Mouse (Mus musculus) olfactory bulb, adult 2 months (tissue): ENCODE measurements around the gene Zbtb44. TPM values are rescaled to one million over a fixed set of nuclear protein-coding genes. Genes with fewer than 3 reads are reported as not detected.

Experiments used
- H3K27ac ChIP-seq: fragments of 200-500 bp; 2 replicates; pipeline ENCODE4 v1.5.1; 2012; ENCODE audit warnings: low read depth, low read length; ENCODE audit not compliant: insufficient read depth
- H3K4me1 ChIP-seq: fragments of 200-500 bp; 2 replicates; pipeline ENCODE4 v1.6.1; 2012; ENCODE audit warnings: low read length; ENCODE audit not compliant: control insufficient read depth, insufficient read depth
- H3K4me3 ChIP-seq: fragments of 200-500 bp; 2 replicates; pipeline ENCODE4 v1.5.1; 2012; ENCODE audit warnings: mild to moderate bottlenecking, low read depth, low read length, moderate library complexity; ENCODE audit not compliant: insufficient read depth
- CTCF ChIP-seq: fragments of 200-500 bp; IDR thresholded peaks from 2 replicates; pipeline ENCODE4 v1.5.1; 2012; ENCODE audit warnings: low read depth, mild to moderate bottlenecking, low read length, moderate library complexity; ENCODE audit not compliant: insufficient read depth
- POLR2A ChIP-seq: fragments of 200-500 bp; IDR thresholded peaks from 2 replicates; pipeline ENCODE4 v1.6.1; 2012; ENCODE audit warnings: mild to moderate bottlenecking, low read depth, low read length, moderate library complexity; ENCODE audit not compliant: insufficient read depth
- WGBS: fragments of 180-500 bp; shearing (Covaris S2); methylation state at CpG from one replicate; pipeline ENCODE4 v1.1.7; 2018; 5-methylcytosine and 5-hydroxymethylcytosine counted together
- polyA plus RNA-seq: library from polyadenylated mRNA; stranded (reverse); fragments of >200 nt; gene quantifications from 2 replicates; pipeline ENCODE4 v1.2.4, GENCODE M21; 2012; ENCODE audit warnings: low replicate concordance; ENCODE audit not compliant: missing spikeins, insufficient read depth, insufficient read length

Gene Zbtb44
- polyA plus RNA-seq, 1 experiment = not detected

GRCm38 (mm10) chr9:31092111-31092832, 61.8 kb downstream of the Zbtb44 start:
- H3K4me1 ChIP-seq = no peaks in the 10 kb centered on the region
- no peak overlapping the region for H3K4me3 ChIP-seq
- H3K27ac ChIP-seq = no peak overlapping the region
- 88% methylated on average over 18 of the region's 18 CpGs for WGBS
- TF ChIP-seq POLR2A (no peak), CTCF (no peak)

GRCm38 (mm10) chr9:31092833-31093195, 62.4 kb downstream of the Zbtb44 start:
- H3K4me3 ChIP-seq = no peak overlapping the region
- WGBS = 97% methylated on average over 10 of the region's 10 CpGs
- no peaks in the 10 kb centered on the region for H3K4me1 ChIP-seq
- no peak overlapping the region for H3K27ac ChIP-seq
- TF ChIP-seq POLR2A (no peak), CTCF (no peak)

- no peak overlapping the region for H3K27ac ChIP-seq
- no peak for TF ChIP-seq POLR2A
- no peak for TF ChIP-seq CTCF
- H3K4me3 ChIP-seq = no peak overlapping the region
- 50% methylated on average over 20 of the region's 20 CpGs for WGBS
- no peaks in the 10 kb centered on the region for H3K4me1 ChIP-seq
Observed at GRCm38 (mm10) chr9:31097088-31098082, 66.9 kb downstream of the Zbtb44 start.

GRCm38 (mm10) chr9:31098118-31098517, 67.7 kb downstream of the Zbtb44 start:
- WGBS = 72% methylated on average over 6 of the region's 6 CpGs
- TF ChIP-seq POLR2A (no peak), CTCF (no peak)
- Histone ChIP-seq H3K27ac (no peak overlapping the region), H3K4me1 (no peaks in the 10 kb centered on the region), H3K4me3 (no peak overlapping the region)

- TF ChIP-seq CTCF (no peak), POLR2A (no peak)
- 88% methylated on average over 8 of the region's 8 CpGs for WGBS
- H3K4me3 ChIP-seq = no peak overlapping the region
Observed at GRCm38 (mm10) chr9:31108464-31108863, 78.0 kb downstream of the Zbtb44 start.

GRCm38 (mm10) chr9:31115586-31115985, 85.1 kb downstream of the Zbtb44 start:
- no peak for TF ChIP-seq POLR2A
- TF ChIP-seq CTCF = no peak
- H3K4me3 ChIP-seq = no peak overlapping the region
- no peak overlapping the region for H3K27ac ChIP-seq
- peaks cover 4% of the 10 kb centered on the region; the same call in 1 of the 2 replicates for H3K4me1 ChIP-seq

More at GRCm38 (mm10) chr9:31108464-31108863, 78.0 kb downstream of the Zbtb44 start:
- no peak overlapping the region for H3K27ac ChIP-seq
- no peaks in the 10 kb centered on the region for H3K4me1 ChIP-seq

GRCm38 (mm10) chr9:31117088-31117487, 86.6 kb downstream of the Zbtb44 start:
- TF ChIP-seq CTCF = no peak
- 91% methylated on average over 11 of the region's 11 CpGs for WGBS
- Histone ChIP-seq H3K4me1 (peaks cover 4% of the 10 kb centered on the region; the same call in 1 of the 2 replicates), H3K27ac (no peak overlapping the region), H3K4me3 (no peak overlapping the region)

- no peak overlapping the region for H3K27ac ChIP-seq
- TF ChIP-seq POLR2A = no peak
- TF ChIP-seq CTCF = no peak
- H3K4me1 ChIP-seq = peaks cover 4% of the 10 kb centered on the region; the same call in 1 of the 2 replicates
- 90% methylated on average over 6 of the region's 6 CpGs for WGBS
- no peak overlapping the region for H3K4me3 ChIP-seq
Observed at GRCm38 (mm10) chr9:31117488-31117887, 87.0 kb downstream of the Zbtb44 start.
